Mouse (Mus musculus) midbrain, embryonic 12.5 days (tissue): Measurements from ENCODE around the gene Krtap14. TPM values are rescaled to one million over a fixed set of nuclear protein-coding genes. Genes with fewer than 3 reads are reported as not detected.

Experiments used
- ATAC-seq: fragments of 200-750 bp; cut with Nextera tagmentation; 2 replicates; pipeline ENCODE4 v1.8.0; 2017; ENCODE audit warnings: low read depth, moderate TSS enrichment, moderate library complexity; ENCODE audit not compliant: low FRiP score
- H3K27ac ChIP-seq: fragments of 300-500 bp; sonication (generic); replicated peaks from 2 replicates; pipeline ENCODE4 v1.5.1; 2016; ENCODE audit warnings: mild to moderate bottlenecking
- H3K27me3 ChIP-seq: fragments of 300-500 bp; sonication (generic); 2 replicates; pipeline ENCODE4 v1.6.1; 2016; ENCODE audit warnings: mild to moderate bottlenecking
- H3K36me3 ChIP-seq: fragments of 300-500 bp; sonication (generic); 2 replicates; pipeline ENCODE4 v1.6.1; 2016
- H3K4me1 ChIP-seq: fragments of 300-500 bp; sonication (generic); 2 replicates; pipeline ENCODE4 v1.6.1; 2016
- H3K4me2 ChIP-seq: fragments of 300-500 bp; sonication (generic); replicated peaks from 2 replicates; pipeline ENCODE4 v1.6.1; 2016; ENCODE audit warnings: mild to moderate bottlenecking, moderate library complexity
- H3K4me3 ChIP-seq: fragments of 300-500 bp; sonication (generic); 2 replicates; pipeline ENCODE4 v1.5.1; 2016; ENCODE audit warnings: mild to moderate bottlenecking
- H3K9ac ChIP-seq: fragments of 300-500 bp; sonication (generic); replicated peaks from 2 replicates; pipeline ENCODE4 v1.6.1; 2016; ENCODE audit warnings: mild to moderate bottlenecking, moderate library complexity
- H3K9me3 ChIP-seq: fragments of 300-500 bp; sonication (generic); 2 replicates; pipeline ENCODE4 v1.6.1; 2016; ENCODE audit warnings: mild to moderate bottlenecking
- WGBS: fragments of 180-500 bp; shearing (Covaris S2); methylation state at CpG from one replicate; pipeline ENCODE4 v1.1.7; 2016; 5-methylcytosine and 5-hydroxymethylcytosine counted together
- polyA plus RNA-seq: library from polyadenylated mRNA; unstranded; fragments of >200 nt; fragmentation: Nextera tagmentation; extraction: Ambion mirVana; gene quantifications from 2 replicates; pipeline ENCODE4 v1.2.1, GENCODE M21; 2016

Krtap14 gene
- polyA plus RNA-seq, 1 experiment from 2014 or later: not detected

GRCm38 (mm10) chr16:88777596-88777995, 48.3 kb downstream of the Krtap14 start, which contains the start of gene Gm5965:
TSS of gene Gm5965 (plus strand) at chr16:88777896.
- Histone ChIP-seq H3K9me3 (no peaks in the 10 kb centered on the region), H3K27me3 (no peaks in the 10 kb centered on the region), H3K9ac (no peak within 1 kb of the TSS), H3K27ac (no peak within 1 kb of the TSS), H3K4me1 (no peaks in the 10 kb centered on the region), H3K36me3 (no peaks in the 10 kb centered on the region), H3K4me3 (no peak within 1 kb of the TSS), H3K4me2 (no peak within 1 kb of the TSS)
- WGBS: 95% methylated on average over 6 of the region's 6 CpGs
- ATAC-seq: no peak

GRCm38 (mm10) chr16:88774106-88774505, 51.8 kb downstream of the Krtap14 start, which contains the start of gene 2310057N15Rik:
TSS of gene 2310057N15Rik (minus strand) at chr16:88774206.
- no peak within 1 kb of the TSS for H3K4me2 ChIP-seq
- no peaks in the 10 kb centered on the region for H3K27me3 ChIP-seq
- H3K9ac ChIP-seq: no peak within 1 kb of the TSS
- no peaks in the 10 kb centered on the region for H3K4me1 ChIP-seq
- WGBS: 83% methylated on average over 2 of the region's 2 CpGs
- no peak within 1 kb of the TSS for H3K27ac ChIP-seq
- no peaks in the 10 kb centered on the region for H3K36me3 ChIP-seq
- no peak for ATAC-seq
- no peaks in the 10 kb centered on the region for H3K9me3 ChIP-seq
- H3K4me3 ChIP-seq: no peak within 1 kb of the TSS

Other genes with a start within 250 kb of the Krtap14 start
- not detected in 2 replicates for gene Krtap24-1, start 213.9 kb downstream of the Krtap14 start, polyA plus RNA-seq
- not detected in 2 replicates for gene 2310079G19Rik, start 198.5 kb downstream of the Krtap14 start, polyA plus RNA-seq
- gene Krtap26-1, start 178.3 kb downstream of the Krtap14 start, polyA plus RNA-seq: not detected in 2 replicates
- not detected in 2 replicates for gene Krtap27-1, start 154.5 kb downstream of the Krtap14 start, polyA plus RNA-seq
- gene 2310061N02Rik, start 118.2 kb downstream of the Krtap14 start, polyA plus RNA-seq: not detected in 2 replicates
- not detected in 2 replicates for gene Krtap13-1, start 97.3 kb downstream of the Krtap14 start, polyA plus RNA-seq
- gene Krtap13, start 74.5 kb downstream of the Krtap14 start, polyA plus RNA-seq: not detected in 2 replicates
- not detected in 2 replicates for gene 2310034C09Rik, start 67.3 kb downstream of the Krtap14 start, polyA plus RNA-seq
- gene 2310057N15Rik, start 51.9 kb downstream of the Krtap14 start, polyA plus RNA-seq: not detected in 2 replicates
- not detected in 2 replicates for gene Gm5965, start 48.2 kb downstream of the Krtap14 start, polyA plus RNA-seq
- not detected in 2 replicates for gene Gm20741, start 13.9 kb downstream of the Krtap14 start, polyA plus RNA-seq
- not detected in 2 replicates for gene Krtap15, start 5.9 kb downstream of the Krtap14 start, polyA plus RNA-seq
- not detected in 2 replicates for gene Krtap19-1, start 43.3 kb upstream of the Krtap14 start, polyA plus RNA-seq
- not detected in 2 replicates for gene Krtap19-2, start 48.1 kb upstream of the Krtap14 start, polyA plus RNA-seq
- not detected in 2 replicates for gene Krtap19-3, start 51.9 kb upstream of the Krtap14 start, polyA plus RNA-seq
- gene Krtap19-4, start 58.9 kb upstream of the Krtap14 start, polyA plus RNA-seq: not detected in 2 replicates
- not detected in 2 replicates for gene Krtap19-5, start 70.3 kb upstream of the Krtap14 start, polyA plus RNA-seq
- gene Krtap19-9b, start 106.1 kb upstream of the Krtap14 start, polyA plus RNA-seq: not detected in 2 replicates
- gene Krtap16-3, start 136.7 kb upstream of the Krtap14 start, polyA plus RNA-seq: not detected in 2 replicates
- gene Krtap22-2, start 184.6 kb upstream of the Krtap14 start, polyA plus RNA-seq: not detected in 2 replicates
- not detected in 2 replicates for gene Gm10229, start 189.1 kb upstream of the Krtap14 start, polyA plus RNA-seq
- not detected in 2 replicates for gene Krtap6-1, start 205.6 kb upstream of the Krtap14 start, polyA plus RNA-seq
- not detected in 2 replicates for gene Gm10228, start 215.3 kb upstream of the Krtap14 start, polyA plus RNA-seq
- gene Krtap6-5, start 221.7 kb upstream of the Krtap14 start, polyA plus RNA-seq: not detected in 2 replicates
- not detected in 2 replicates for gene 1110025L11Rik, start 237.9 kb upstream of the Krtap14 start, polyA plus RNA-seq